Mouse (Mus musculus) megakaryocyte, embryonic 14.5 days (primary cell): ENCODE data around the gene 4833439L19Rik. TPM values are rescaled to one million over a fixed set of nuclear protein-coding genes. Genes with fewer than 3 reads are reported as not detected.

ENCODE experiments used
- H3K27me3 ChIP-seq: replicated peaks from 2 replicates; pipeline ENCODE3; 2012; ENCODE audit warnings: inconsistent platforms
- H3K36me3 ChIP-seq: replicated peaks from 2 replicates; pipeline ENCODE3; 2012; ENCODE audit warnings: low read length, inconsistent platforms, mixed read lengths
- H3K4me1 ChIP-seq: 2 replicates; pipeline ENCODE4 v1.6.1; 2012; ENCODE audit warnings: inconsistent platforms
- H3K4me3 ChIP-seq: replicated peaks from 2 replicates; pipeline ENCODE3; 2012; ENCODE audit warnings: moderate library complexity, mild to moderate bottlenecking, inconsistent platforms
- H3K9me3 ChIP-seq: 2 replicates; pipeline ENCODE4 v1.6.1; 2012; ENCODE audit warnings: inconsistent platforms
- FLI1 ChIP-seq: IDR thresholded peaks from 2 replicates; pipeline ENCODE4 v1.6.1; 2012; ENCODE audit warnings: low read length, inconsistent platforms, mixed read lengths
- GATA1 ChIP-seq: IDR thresholded peaks from 3 replicates; pipeline ENCODE4 v1.6.1; 2012; ENCODE audit warnings: mixed read lengths, low read length, inconsistent platforms, borderline replicate concordance
- polyA plus RNA-seq: library from polyadenylated mRNA; stranded (reverse); fragments of >175 nt; gene quantifications from 2 replicates; pipeline ENCODE4 v1.2.3, GENCODE M21; 2012; ENCODE audit warnings: low replicate concordance; ENCODE audit not compliant: insufficient read depth

4833439L19Rik gene
- polyA plus RNA-seq, 1 experiment: 23.2 TPM

- TF ChIP-seq GATA1: no peak
- TF ChIP-seq FLI1: no peak
- Histone ChIP-seq H3K36me3 (peaks cover 4% of the 10 kb centered on the region), H3K4me3 (no peak overlapping the region), H3K4me1 (peaks cover 69% of the 10 kb centered on the region), H3K27me3 (no peaks in the 10 kb centered on the region), H3K9me3 (no peaks in the 10 kb centered on the region)
Observed at GRCm38 (mm10) chr13:54568380-54568779, 3.1 kb upstream of the 4833439L19Rik start.

- Histone ChIP-seq H3K4me1 (peaks cover 85% of the 10 kb centered on the region), H3K27me3 (no peaks in the 10 kb centered on the region), H3K4me3 (peak overlapping the region; percentile 91), H3K9me3 (no peaks in the 10 kb centered on the region), H3K36me3 (peaks cover 29% of the 10 kb centered on the region)
- no peak for TF ChIP-seq GATA1
- no peak for TF ChIP-seq FLI1
Observed at GRCm38 (mm10) chr13:54565594-54566345, 535 bp upstream of the 4833439L19Rik start.

- H3K27me3 ChIP-seq: no peaks in the 10 kb centered on the region
- TF ChIP-seq GATA1 (no peak), FLI1 (no peak)
- peak overlapping the region; percentile 91 for H3K4me3 ChIP-seq
- no peaks in the 10 kb centered on the region for H3K9me3 ChIP-seq
- H3K36me3 ChIP-seq: peaks cover 42% of the 10 kb centered on the region
- H3K4me1 ChIP-seq: peaks cover 92% of the 10 kb centered on the region
Observed at GRCm38 (mm10) chr13:54564232-54565200, 719 bp downstream of the 4833439L19Rik start.

GRCm38 (mm10) chr13:54562562-54562961 lies 2.7 kb downstream of the 4833439L19Rik start:
- no peaks in the 10 kb centered on the region for H3K9me3 ChIP-seq
- H3K4me3 ChIP-seq: peak overlapping the region; percentile 16
- peaks cover 80% of the 10 kb centered on the region for H3K4me1 ChIP-seq
- TF ChIP-seq GATA1 (no peak), FLI1 (no peak)
- H3K36me3 ChIP-seq: peaks cover 61% of the 10 kb centered on the region
- H3K27me3 ChIP-seq: no peaks in the 10 kb centered on the region

- Histone ChIP-seq H3K9me3 (no peaks in the 10 kb centered on the region), H3K27me3 (no peaks in the 10 kb centered on the region), H3K36me3 (peaks cover 80% of the 10 kb centered on the region), H3K4me3 (peak overlapping the region; percentile 64), H3K4me1 (peaks cover 62% of the 10 kb centered on the region)
- no peak for TF ChIP-seq FLI1
- no peak for TF ChIP-seq GATA1
Observed at GRCm38 (mm10) chr13:54560608-54561007, 4.6 kb downstream of the 4833439L19Rik start.

- TF ChIP-seq GATA1: no peak
- no peak for TF ChIP-seq FLI1
- Histone ChIP-seq H3K27me3 (no peaks in the 10 kb centered on the region), H3K9me3 (no peaks in the 10 kb centered on the region), H3K36me3 (peaks cover 87% of the 10 kb centered on the region), H3K4me1 (peaks cover 58% of the 10 kb centered on the region), H3K4me3 (no peak overlapping the region)
Observed at GRCm38 (mm10) chr13:54559656-54560055, 5.6 kb downstream of the 4833439L19Rik start.

GRCm38 (mm10) chr13:54557652-54558051 lies 7.6 kb downstream of the 4833439L19Rik start:
- H3K9me3 ChIP-seq: no peaks in the 10 kb centered on the region
- H3K4me1 ChIP-seq: peaks cover 38% of the 10 kb centered on the region
- TF ChIP-seq GATA1: no peak
- no peak for TF ChIP-seq FLI1
- H3K27me3 ChIP-seq: no peaks in the 10 kb centered on the region
- no peak overlapping the region for H3K4me3 ChIP-seq
- peaks cover 95% of the 10 kb centered on the region for H3K36me3 ChIP-seq

GRCm38 (mm10) chr13:54556796-54557195 lies 8.4 kb downstream of the 4833439L19Rik start:
- H3K9me3 ChIP-seq: no peaks in the 10 kb centered on the region
- TF ChIP-seq GATA1 (no peak), FLI1 (no peak)
- H3K36me3 ChIP-seq: peaks cover 95% of the 10 kb centered on the region
- peaks cover 30% of the 10 kb centered on the region for H3K4me1 ChIP-seq
- no peaks in the 10 kb centered on the region for H3K27me3 ChIP-seq
- H3K4me3 ChIP-seq: no peak overlapping the region

GRCm38 (mm10) chr13:54556176-54556575 lies 9.1 kb downstream of the 4833439L19Rik start:
- TF ChIP-seq FLI1: no peak
- no peak for TF ChIP-seq GATA1
- H3K4me3 ChIP-seq: no peak overlapping the region
- H3K4me1 ChIP-seq: peaks cover 24% of the 10 kb centered on the region
- H3K9me3 ChIP-seq: no peaks in the 10 kb centered on the region
- H3K36me3 ChIP-seq: peaks cover 95% of the 10 kb centered on the region
- H3K27me3 ChIP-seq: no peaks in the 10 kb centered on the region
